Mouse (Mus musculus): ENCODE measurements around the gene Rilpl1.
A peak's percentile ranks its signal among the peaks of the same experiment; 100 is the strongest.
"Not testable (repeated sequence)": the region's sequence is repeated elsewhere in the genome, so short reads cannot be mapped to it uniquely, and the experiment has no call there.

Rilpl1 gene

GRCm38 (mm10) chr5:124529191-124529651 lies 2.0 kb downstream of the Rilpl1 start:
- DNase-seq, result no peak

DNA sequence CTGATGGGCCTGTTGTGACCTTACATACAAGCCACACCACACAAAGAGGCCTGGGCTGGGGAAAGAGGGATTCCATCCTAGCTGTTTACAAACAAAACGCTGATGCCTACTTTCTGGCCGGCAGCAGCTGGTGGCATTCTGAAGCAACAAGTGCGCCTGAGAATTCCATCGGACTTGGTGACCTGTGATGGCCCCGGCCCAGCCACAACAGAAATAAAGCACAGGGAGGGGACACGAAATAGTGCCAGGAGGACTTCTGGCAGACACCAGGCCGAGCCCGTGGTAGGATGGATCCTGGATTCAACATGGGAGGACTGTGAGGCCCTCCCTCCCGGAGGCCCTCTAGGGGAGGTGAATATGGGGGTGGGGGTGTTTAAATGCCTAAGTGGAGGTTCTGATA lies 2.4 kb downstream of the Rilpl1 start:
- DNase-seq, result no peak

DNA sequence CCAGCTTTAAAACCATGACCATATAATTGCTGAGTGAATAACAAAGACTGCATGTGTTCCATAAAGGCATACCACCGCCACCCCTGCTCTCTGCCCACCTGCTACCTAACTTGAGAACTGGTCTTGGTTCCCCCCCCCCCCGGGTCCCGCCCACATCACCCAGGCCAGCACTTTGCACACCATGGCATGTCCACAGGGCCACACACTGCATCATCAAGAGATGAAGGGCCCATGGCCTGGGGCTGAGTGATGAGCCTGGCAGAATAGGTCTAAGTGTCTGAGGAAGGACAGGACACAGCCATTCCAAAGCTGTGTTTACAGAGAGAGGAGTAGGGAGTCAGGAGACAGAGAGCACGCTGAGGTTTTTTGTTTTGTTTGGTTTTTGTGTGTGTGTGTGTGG lies 2.8 kb downstream of the Rilpl1 start:
- no peak for DNase-seq

GRCm38 (mm10) chr5:124524943-124525342 lies 6.2 kb downstream of the Rilpl1 start:
- no peak for DNase-seq

- no peak for DNase-seq
Observed at GRCm38 (mm10) chr5:124523032-124523431, 8.2 kb downstream of the Rilpl1 start.

GRCm38 (mm10) chr5:124521588-124521987 lies 9.6 kb downstream of the Rilpl1 start:
- no peak for DNase-seq

GRCm38 (mm10) chr5:124518648-124519047 lies 12.5 kb downstream of the Rilpl1 start:
- DNase-seq, result no peak

- DNase-seq, result no peak
Observed at GRCm38 (mm10) chr5:124515789-124516188, 15.4 kb downstream of the Rilpl1 start.

DNA sequence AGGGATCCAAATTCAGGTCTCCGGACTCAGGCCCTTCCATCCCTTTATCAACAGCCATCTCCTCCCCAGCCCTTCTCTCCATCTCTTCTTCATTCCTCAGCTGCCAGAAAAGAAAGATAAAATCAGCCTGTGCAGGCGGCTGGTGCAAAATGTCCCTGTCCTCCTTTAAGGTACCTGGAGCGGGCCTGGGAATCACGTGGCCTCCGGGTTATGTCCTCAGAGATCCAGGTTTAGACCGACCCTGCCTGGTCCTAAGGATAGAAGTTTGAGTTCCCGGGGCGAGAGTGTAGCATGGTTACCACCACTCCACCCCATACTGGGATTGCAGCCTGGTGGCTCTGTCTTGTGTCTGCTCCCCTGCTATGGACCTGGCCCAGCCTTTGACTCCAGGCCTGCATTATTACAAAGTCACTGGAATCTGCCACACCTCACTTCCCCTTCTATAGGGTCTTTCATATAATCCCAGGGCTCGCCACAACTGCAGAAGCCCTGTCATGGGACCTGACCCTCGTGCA lies 20.6 kb downstream of the Rilpl1 start:
- no peak for DNase-seq

GRCm38 (mm10) chr5:124509742-124510237 lies 21.4 kb downstream of the Rilpl1 start:
- DNase-seq, result no peak

- DNase-seq, result no peak
Observed at GRCm38 (mm10) chr5:124509200-124509599, 22.0 kb downstream of the Rilpl1 start.

DNA sequence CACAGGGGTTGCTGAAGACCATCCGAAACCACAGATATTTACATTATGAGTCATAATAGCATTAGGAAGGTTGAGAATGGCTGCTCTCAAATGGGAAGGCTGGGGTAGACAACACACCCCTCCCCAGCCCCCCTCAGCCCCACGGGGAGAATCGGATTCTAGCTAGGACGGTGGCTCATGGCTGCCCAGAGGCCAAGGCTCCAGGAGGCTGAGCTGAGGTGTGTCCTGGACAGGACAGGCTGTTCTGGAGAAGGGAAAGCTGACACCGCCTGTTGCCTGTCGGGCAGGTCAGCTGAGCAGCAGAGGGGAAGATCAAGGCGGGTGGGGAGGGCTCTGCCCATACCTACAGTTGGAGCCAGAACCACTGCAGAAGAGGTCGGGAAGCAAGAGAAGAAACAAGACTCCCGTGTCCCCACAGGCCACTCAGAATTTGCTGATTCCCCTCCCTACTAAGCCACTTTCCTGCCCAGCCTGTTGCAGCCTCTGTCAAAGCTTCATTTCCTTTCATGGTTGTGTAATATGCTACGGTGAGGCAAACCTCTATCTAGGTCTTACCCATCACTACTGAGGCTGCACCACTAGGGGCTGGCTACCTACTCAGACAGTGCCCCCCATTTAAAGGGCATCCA lies 24.3 kb downstream of the Rilpl1 start:
- DNase-seq, result no peak

- no peak for DNase-seq
Observed at GRCm38 (mm10) chr5:124505235-124505634, 26.0 kb downstream of the Rilpl1 start.

GRCm38 (mm10) chr5:124503742-124504141 lies 27.4 kb downstream of the Rilpl1 start:
- no peak for DNase-seq

GRCm38 (mm10) chr5:124501541-124501940 lies 29.6 kb downstream of the Rilpl1 start:
- no peak for DNase-seq

GRCm38 (mm10) chr5:124500573-124500972 lies 30.6 kb downstream of the Rilpl1 start:
- no peak for DNase-seq

GRCm38 (mm10) chr5:124500037-124500436 lies 31.2 kb downstream of the Rilpl1 start:
- not testable (repeated sequence) for DNase-seq

GRCm38 (mm10) chr5:124499001-124499400 lies 32.2 kb downstream of the Rilpl1 start:
- DNase-seq, result no peak

DNA sequence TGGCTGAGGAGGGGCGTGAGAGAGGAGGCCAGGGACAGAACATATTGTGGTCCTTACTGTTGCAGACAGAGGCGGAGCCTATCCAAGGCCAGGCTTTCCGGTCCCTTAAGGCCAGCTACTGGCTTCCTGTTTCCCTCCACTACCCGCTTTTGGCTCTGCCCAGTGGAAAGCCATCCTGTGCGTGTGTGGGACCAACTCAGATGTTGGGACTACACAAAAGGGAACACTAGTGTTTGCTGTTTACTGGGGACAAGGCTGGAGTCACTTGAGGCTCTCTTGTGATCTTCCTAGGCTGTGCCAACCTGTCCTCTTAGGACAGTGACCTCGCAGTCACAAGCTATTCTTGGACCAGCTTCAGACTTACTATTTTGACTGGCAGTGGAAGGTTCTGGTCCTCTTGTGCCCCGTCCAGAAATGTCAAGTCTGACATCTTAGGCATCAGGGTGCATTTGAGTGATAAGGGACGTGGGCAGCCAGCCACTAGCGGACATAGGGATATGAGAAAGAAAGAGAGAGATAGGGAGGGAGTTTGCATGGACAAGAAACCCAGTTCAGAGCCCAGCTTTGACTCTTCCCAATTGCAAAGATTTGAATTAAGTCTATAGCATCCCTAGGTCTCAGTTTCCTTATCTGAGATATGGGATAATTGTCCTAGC lies 32.8 kb downstream of the Rilpl1 start:
- no peak for DNase-seq

DNA sequence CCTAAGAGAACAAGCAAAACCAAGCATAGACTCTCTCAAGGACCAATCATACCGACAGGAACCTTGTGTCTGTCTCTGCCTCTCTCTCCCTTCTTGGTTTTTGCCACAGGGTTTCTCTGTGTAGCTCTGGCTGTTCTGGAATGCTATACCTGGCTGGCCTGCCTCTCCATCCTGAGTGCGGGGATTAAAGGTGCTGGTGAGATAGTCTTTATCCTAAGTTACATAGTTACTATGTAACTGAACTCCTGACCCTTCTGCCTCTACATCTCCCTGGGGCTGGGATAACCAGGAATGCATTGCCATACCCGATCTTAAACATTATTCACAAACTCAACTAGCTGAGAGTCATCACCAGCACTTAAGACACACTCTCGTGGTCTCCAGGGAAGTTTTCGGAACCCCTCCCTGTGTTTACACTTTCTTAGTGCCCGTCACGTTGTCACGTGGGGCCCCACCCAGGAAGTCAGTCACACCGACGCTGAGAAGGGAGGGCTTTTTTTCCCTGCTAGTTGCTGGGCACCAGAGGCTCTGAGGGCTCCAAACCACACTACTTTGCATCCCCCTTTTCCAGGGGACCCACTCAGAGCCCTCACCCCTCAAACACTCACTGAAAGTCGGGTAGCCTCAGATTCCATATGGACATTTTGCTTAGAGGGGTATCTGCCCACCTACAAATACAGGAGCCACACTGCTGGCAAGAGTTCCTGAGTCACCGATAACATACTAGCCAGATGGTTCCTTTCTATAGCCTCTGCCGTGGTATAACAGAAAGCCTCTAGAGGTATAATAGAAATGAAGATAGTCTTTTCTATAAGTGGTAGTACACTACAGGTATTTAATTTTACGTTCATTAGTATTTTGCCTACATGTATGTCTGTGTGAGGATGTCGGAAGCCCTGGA lies 34.3 kb downstream of the Rilpl1 start:
- peak in 1 of 2 experiments; percentile 43 for DNase-seq

- peak; percentile 47 to 60 for DNase-seq
Observed at GRCm38 (mm10) chr5:124495547-124495946, 35.6 kb downstream of the Rilpl1 start.

- DNase-seq, result no peak
Observed at GRCm38 (mm10) chr5:124493455-124493854, 37.7 kb downstream of the Rilpl1 start.

DNA sequence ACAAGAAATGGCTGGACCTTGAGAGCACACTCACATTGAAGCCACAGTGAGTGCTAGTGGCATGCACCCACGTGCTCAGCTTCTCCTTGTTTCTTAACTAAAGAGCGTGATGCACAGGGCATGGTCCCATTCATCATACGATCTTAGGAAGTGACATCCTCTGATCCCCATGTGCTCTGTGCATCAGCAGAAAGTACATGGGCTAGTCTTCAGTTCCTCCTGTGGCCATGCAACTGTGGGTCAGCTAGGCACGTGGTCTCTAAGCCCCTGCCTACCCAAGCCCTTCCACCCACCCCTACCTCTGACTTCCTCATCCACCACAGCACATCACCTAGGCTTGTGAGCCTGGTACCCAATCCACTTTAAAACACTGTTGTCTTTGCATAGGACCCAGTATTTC lies 38.6 kb downstream of the Rilpl1 start:
- DNase-seq, result no peak
